Mouse (Mus musculus): Measurements from ENCODE around the gene Abcc5.
"Not testable (repeated sequence)": the region's sequence is repeated elsewhere in the genome, so short reads cannot be mapped to it uniquely, and the experiment has no call there.

Abcc5 gene

GRCm38 (mm10) chr16:20425855-20426598 lies at the start of gene Abcc5:
TSS of gene Abcc5 (minus strand) at chr16:20426394.
- peak; percentile 100 for ATAC-seq (ENCODE audit: insufficient number of reproducible peaks, low FRiP score, low TSS enrichment)

- ATAC-seq (ENCODE audit: insufficient number of reproducible peaks, low FRiP score, low TSS enrichment) = no peak
Measured at GRCm38 (mm10) chr16:20475335-20475734, 49.1 kb upstream of the Abcc5 start.

GRCm38 (mm10) chr16:20474786-20475185 lies 48.6 kb upstream of the Abcc5 start:
- ATAC-seq (ENCODE audit: insufficient number of reproducible peaks, low FRiP score, low TSS enrichment) = no peak

GRCm38 (mm10) chr16:20474211-20474610 lies 48.0 kb upstream of the Abcc5 start:
- ATAC-seq (ENCODE audit: insufficient number of reproducible peaks, low FRiP score, low TSS enrichment) = no peak

- ATAC-seq (ENCODE audit: insufficient number of reproducible peaks, low FRiP score, low TSS enrichment) = no peak
Measured at GRCm38 (mm10) chr16:20473748-20474147, 47.6 kb upstream of the Abcc5 start.

- no peak for ATAC-seq (ENCODE audit: insufficient number of reproducible peaks, low FRiP score, low TSS enrichment)
Measured at GRCm38 (mm10) chr16:20471686-20472085, 45.5 kb upstream of the Abcc5 start.

- no peak for ATAC-seq (ENCODE audit: insufficient number of reproducible peaks, low FRiP score, low TSS enrichment)
Measured at GRCm38 (mm10) chr16:20470981-20471380, 44.8 kb upstream of the Abcc5 start.

GRCm38 (mm10) chr16:20464725-20465124 lies 38.5 kb upstream of the Abcc5 start:
- ATAC-seq (ENCODE audit: insufficient number of reproducible peaks, low FRiP score, low TSS enrichment) = no peak

- ATAC-seq (ENCODE audit: insufficient number of reproducible peaks, low FRiP score, low TSS enrichment) = not testable (repeated sequence)
Measured at GRCm38 (mm10) chr16:20458736-20459135, 32.5 kb upstream of the Abcc5 start.

GRCm38 (mm10) chr16:20456106-20456505 lies 29.9 kb upstream of the Abcc5 start:
- no peak for ATAC-seq (ENCODE audit: insufficient number of reproducible peaks, low FRiP score, low TSS enrichment)

- no peak for ATAC-seq (ENCODE audit: insufficient number of reproducible peaks, low FRiP score, low TSS enrichment)
Measured at GRCm38 (mm10) chr16:20454155-20454654, 28.0 kb upstream of the Abcc5 start.

- ATAC-seq (ENCODE audit: insufficient number of reproducible peaks, low FRiP score, low TSS enrichment) = no peak
Measured at GRCm38 (mm10) chr16:20451774-20452173, 25.6 kb upstream of the Abcc5 start.

- no peak for ATAC-seq (ENCODE audit: insufficient number of reproducible peaks, low FRiP score, low TSS enrichment)
Measured at GRCm38 (mm10) chr16:20445871-20446270, 19.7 kb upstream of the Abcc5 start.

- ATAC-seq (ENCODE audit: insufficient number of reproducible peaks, low FRiP score, low TSS enrichment) = no peak
Measured at GRCm38 (mm10) chr16:20444831-20445388, 18.7 kb upstream of the Abcc5 start.

GRCm38 (mm10) chr16:20442871-20443270 lies 16.7 kb upstream of the Abcc5 start:
- no peak for ATAC-seq (ENCODE audit: insufficient number of reproducible peaks, low FRiP score, low TSS enrichment)

- ATAC-seq (ENCODE audit: insufficient number of reproducible peaks, low FRiP score, low TSS enrichment) = no peak
Measured at GRCm38 (mm10) chr16:20438673-20439415, 12.7 kb upstream of the Abcc5 start.

- not testable (repeated sequence) for ATAC-seq (ENCODE audit: insufficient number of reproducible peaks, low FRiP score, low TSS enrichment)
Measured at GRCm38 (mm10) chr16:20438046-20438445, 11.9 kb upstream of the Abcc5 start.

GRCm38 (mm10) chr16:20436281-20436680 lies 10.1 kb upstream of the Abcc5 start:
- ATAC-seq (ENCODE audit: insufficient number of reproducible peaks, low FRiP score, low TSS enrichment) = no peak

GRCm38 (mm10) chr16:20429328-20429727 lies 3.1 kb upstream of the Abcc5 start:
- no peak for ATAC-seq (ENCODE audit: insufficient number of reproducible peaks, low FRiP score, low TSS enrichment)

- no peak for ATAC-seq (ENCODE audit: insufficient number of reproducible peaks, low FRiP score, low TSS enrichment)
Measured at GRCm38 (mm10) chr16:20427566-20427965, 1.4 kb upstream of the Abcc5 start.

Data from cerebellum, adult (tissue).